Mouse (Mus musculus): ENCODE results near the gene Cdc27. TPM values are rescaled to one million over a fixed set of nuclear protein-coding genes. Genes with fewer than 3 reads are reported as not detected.
"Not testable (repeated sequence)": the region's sequence is repeated elsewhere in the genome, so short reads cannot be mapped to it uniquely, and the experiment has no call there.

Cdc27 gene
- polyA plus RNA-seq, 2 experiments = 30.5 to 43.4 TPM

GRCm38 (mm10) chr11:104544507-104544906 lies 5.9 kb downstream of the Cdc27 start:
- no peak overlapping the region for H3K9ac ChIP-seq (ENCODE audit: low read depth, low read length, severe bottlenecking)
- ATAC-seq (ENCODE audit: low FRiP score, low read depth) = no peak
- H3K36me3 ChIP-seq (ENCODE audit: control insufficient read depth, insufficient read depth, low read length) = peaks cover 8% of the 10 kb centered on the region; the same call in 1 of the 2 replicates
- no peak for DNase-seq (ENCODE audit: low spot score)
- no peak overlapping the region for H3K27ac ChIP-seq (replicated peaks; ENCODE audit: low read depth, low read length)
- WGBS = 81% methylated on average over 2 of the region's 2 CpGs
- no peak overlapping the region for H3K4me3 ChIP-seq (replicated peaks; ENCODE audit: low read length)
- H3K4me2 ChIP-seq (replicated peaks; ENCODE audit: low read depth, low read length, severe bottlenecking) = no peak overlapping the region
- H3K9me3 ChIP-seq (ENCODE audit: control insufficient read depth, low read length) = no peaks in the 10 kb centered on the region
- no peaks in the 10 kb centered on the region for H3K27me3 ChIP-seq (ENCODE audit: control insufficient read depth, insufficient read depth, low read length)
- TF ChIP-seq POLR2A (IDR thresholded peaks at IDR 0.05; ENCODE audit: borderline replicate concordance, extremely low read depth, insufficient read depth, insufficient read length) = no peak
- H3K4me1 ChIP-seq (ENCODE audit: control insufficient read depth, insufficient read depth, low read length) = peaks cover 8% of the 10 kb centered on the region

- not testable (repeated sequence) for H3K9me3 ChIP-seq (ENCODE audit: control insufficient read depth, low read length); H3K27me3 ChIP-seq (ENCODE audit: control insufficient read depth, insufficient read depth, low read length); H3K9ac ChIP-seq (ENCODE audit: low read depth, low read length, severe bottlenecking); H3K27ac ChIP-seq (replicated peaks; ENCODE audit: low read depth, low read length); H3K4me1 ChIP-seq (ENCODE audit: control insufficient read depth, insufficient read depth, low read length); ATAC-seq (ENCODE audit: low FRiP score, low read depth); H3K4me3 ChIP-seq (replicated peaks; ENCODE audit: low read length); H3K36me3 ChIP-seq (ENCODE audit: control insufficient read depth, insufficient read depth, low read length); H3K4me2 ChIP-seq (replicated peaks; ENCODE audit: low read depth, low read length, severe bottlenecking); DNase-seq (ENCODE audit: low spot score)
- WGBS = 93% methylated on average over 2 of the region's 2 CpGs
Measured at GRCm38 (mm10) chr11:104543337-104543736, 7.1 kb downstream of the Cdc27 start.

GRCm38 (mm10) chr11:104539811-104540210 lies 10.6 kb downstream of the Cdc27 start:
- ATAC-seq (ENCODE audit: low FRiP score, low read depth) (no peak), DNase-seq (ENCODE audit: low spot score) (no peak)
- H3K4me3 ChIP-seq (replicated peaks; ENCODE audit: low read length) = no peak overlapping the region

GRCm38 (mm10) chr11:104537945-104538555 lies 12.4 kb downstream of the Cdc27 start:
- WGBS = 96% methylated on average over 2 of the region's 2 CpGs
- H3K4me3 ChIP-seq (replicated peaks; ENCODE audit: low read length) = no peak overlapping the region
- no peak for TF ChIP-seq POLR2A (IDR thresholded peaks at IDR 0.05; ENCODE audit: borderline replicate concordance, extremely low read depth, insufficient read depth, insufficient read length)
- ATAC-seq (ENCODE audit: low FRiP score, low read depth) (no peak), DNase-seq (ENCODE audit: low spot score) (no peak)
- no peaks in the 10 kb centered on the region for H3K4me1 ChIP-seq (ENCODE audit: control insufficient read depth, insufficient read depth, low read length)
- no peaks in the 10 kb centered on the region for H3K27me3 ChIP-seq (ENCODE audit: control insufficient read depth, insufficient read depth, low read length)
- no peak overlapping the region for H3K9ac ChIP-seq (ENCODE audit: low read depth, low read length, severe bottlenecking)
- no peak overlapping the region for H3K4me2 ChIP-seq (replicated peaks; ENCODE audit: low read depth, low read length, severe bottlenecking)
- H3K9me3 ChIP-seq (ENCODE audit: control insufficient read depth, low read length) = no peaks in the 10 kb centered on the region
- no peak overlapping the region for H3K27ac ChIP-seq (replicated peaks; ENCODE audit: low read depth, low read length)
- peaks cover 19% of the 10 kb centered on the region for H3K36me3 ChIP-seq (ENCODE audit: control insufficient read depth, insufficient read depth, low read length)

More at GRCm38 (mm10) chr11:104539811-104540210, 10.6 kb downstream of the Cdc27 start:
- H3K9me3 ChIP-seq (ENCODE audit: control insufficient read depth, low read length) = no peaks in the 10 kb centered on the region
- 93% methylated on average over 5 of the region's 5 CpGs for WGBS
- no peak overlapping the region for H3K4me2 ChIP-seq (replicated peaks; ENCODE audit: low read depth, low read length, severe bottlenecking)
- H3K27ac ChIP-seq (replicated peaks; ENCODE audit: low read depth, low read length) = no peak overlapping the region
- H3K4me1 ChIP-seq (ENCODE audit: control insufficient read depth, insufficient read depth, low read length) = no peaks in the 10 kb centered on the region
- H3K27me3 ChIP-seq (ENCODE audit: control insufficient read depth, insufficient read depth, low read length) = no peaks in the 10 kb centered on the region
- peaks cover 6% of the 10 kb centered on the region for H3K36me3 ChIP-seq (ENCODE audit: control insufficient read depth, insufficient read depth, low read length)
- TF ChIP-seq POLR2A (IDR thresholded peaks at IDR 0.05; ENCODE audit: borderline replicate concordance, extremely low read depth, insufficient read depth, insufficient read length) = no peak
- H3K9ac ChIP-seq (ENCODE audit: low read depth, low read length, severe bottlenecking) = no peak overlapping the region

GRCm38 (mm10) chr11:104536843-104537242 lies 13.6 kb downstream of the Cdc27 start:
- WGBS = 89% methylated on average over 2 of the region's 2 CpGs
- H3K9me3 ChIP-seq (ENCODE audit: control insufficient read depth, low read length) = no peaks in the 10 kb centered on the region
- no peak overlapping the region for H3K4me2 ChIP-seq (replicated peaks; ENCODE audit: low read depth, low read length, severe bottlenecking)
- ATAC-seq (ENCODE audit: low FRiP score, low read depth) (no peak), DNase-seq (ENCODE audit: low spot score) (no peak)
- peaks cover 28% of the 10 kb centered on the region for H3K36me3 ChIP-seq (ENCODE audit: control insufficient read depth, insufficient read depth, low read length)
- no peak overlapping the region for H3K9ac ChIP-seq (ENCODE audit: low read depth, low read length, severe bottlenecking)
- no peak for TF ChIP-seq POLR2A (IDR thresholded peaks at IDR 0.05; ENCODE audit: borderline replicate concordance, extremely low read depth, insufficient read depth, insufficient read length)
- no peak overlapping the region for H3K4me3 ChIP-seq (replicated peaks; ENCODE audit: low read length)
- no peaks in the 10 kb centered on the region for H3K27me3 ChIP-seq (ENCODE audit: control insufficient read depth, insufficient read depth, low read length)
- H3K4me1 ChIP-seq (ENCODE audit: control insufficient read depth, insufficient read depth, low read length) = no peaks in the 10 kb centered on the region
- H3K27ac ChIP-seq (replicated peaks; ENCODE audit: low read depth, low read length) = no peak overlapping the region

GRCm38 (mm10) chr11:104525935-104526334 lies 24.5 kb downstream of the Cdc27 start:
- Histone ChIP-seq H3K4me3 (replicated peaks; ENCODE audit: low read length) (no peak overlapping the region), H3K4me2 (replicated peaks; ENCODE audit: low read depth, low read length, severe bottlenecking) (no peak overlapping the region), H3K27ac (replicated peaks; ENCODE audit: low read depth, low read length) (no peak overlapping the region), H3K4me1 (ENCODE audit: control insufficient read depth, insufficient read depth, low read length) (no peaks in the 10 kb centered on the region), H3K36me3 (ENCODE audit: control insufficient read depth, insufficient read depth, low read length) (peaks cover 82% of the 10 kb centered on the region), H3K27me3 (ENCODE audit: control insufficient read depth, insufficient read depth, low read length) (no peaks in the 10 kb centered on the region), H3K9ac (ENCODE audit: low read depth, low read length, severe bottlenecking) (no peak overlapping the region), H3K9me3 (ENCODE audit: control insufficient read depth, low read length) (no peaks in the 10 kb centered on the region)
- ATAC-seq (ENCODE audit: low FRiP score, low read depth) = no peak
- 94% methylated on average over 6 of the region's 6 CpGs for WGBS
- no peak for TF ChIP-seq POLR2A (IDR thresholded peaks at IDR 0.05; ENCODE audit: borderline replicate concordance, extremely low read depth, insufficient read depth, insufficient read length)
- no peak for DNase-seq (ENCODE audit: low spot score)

Data from limb, embryonic 14.5 days (tissue).